Mouse (Mus musculus): ENCODE results near the gene Nr2f6. TPM values are rescaled to one million over a fixed set of nuclear protein-coding genes. Genes with fewer than 3 reads are reported as not detected.

Nr2f6 gene
- polyA plus RNA-seq, 1 experiment from 2014 or later = 68.9 TPM

GRCm38 (mm10) chr8:71368366-71368765 is 13.4 kb downstream of the Nr2f6 start:
- Histone ChIP-seq H3K27me3 (ENCODE audit: control insufficient read depth, insufficient read depth, low read length) (no peaks in the 10 kb centered on the region), H3K4me1 (ENCODE audit: control insufficient read depth, insufficient read depth, low read length) (peaks cover 3% of the 10 kb centered on the region; the same call in 1 of the 2 replicates), H3K27ac (replicated peaks; ENCODE audit: low read depth, low read length) (no peak overlapping the region), H3K4me3 (ENCODE audit: low read depth, low read length) (no peak overlapping the region), H3K9me3 (ENCODE audit: control insufficient read depth, low read length) (no peaks in the 10 kb centered on the region), H3K9ac (ENCODE audit: low read length) (no peak overlapping the region), H3K36me3 (ENCODE audit: control insufficient read depth, insufficient read depth, low read length) (peaks cover 2% of the 10 kb centered on the region; the same call in 1 of the 2 replicates), H3K4me2 (ENCODE audit: low read depth, severe bottlenecking) (no peak overlapping the region; the same call in 1 of the 2 replicates)
- DNase-seq (ENCODE audit: low spot score) = no peak
- ATAC-seq (ENCODE audit: insufficient number of reproducible peaks, low FRiP score, low TSS enrichment, low read depth) = no peak

GRCm38 (mm10) chr8:71367529-71368176 is 14.1 kb downstream of the Nr2f6 start:
- WGBS = 54% methylated on average over 17 of the region's 17 CpGs
- ATAC-seq (ENCODE audit: insufficient number of reproducible peaks, low FRiP score, low TSS enrichment, low read depth) = no peak

GRCm38 (mm10) chr8:71366771-71367528 is 14.8 kb downstream of the Nr2f6 start, which contains the start of gene Use1:
Use1 (plus strand) TSS chr8:71366848.
- peaks cover 3% of the 10 kb centered on the region; the same call in 1 of the 2 replicates for H3K4me1 ChIP-seq (ENCODE audit: control insufficient read depth, insufficient read depth, low read length)
- WGBS = under 1% methylated on average over 56 of the region's 56 CpGs
- H3K27ac ChIP-seq (replicated peaks; ENCODE audit: low read depth, low read length) = peak within 1 kb of the TSS; percentile 63
- H3K4me2 ChIP-seq (ENCODE audit: low read depth, severe bottlenecking) = peak within 1 kb of the TSS; percentile 76
- ATAC-seq (ENCODE audit: insufficient number of reproducible peaks, low FRiP score, low TSS enrichment, low read depth) (peak; percentile 77), DNase-seq (ENCODE audit: low spot score) (peak; percentile 94)
- H3K9ac ChIP-seq (ENCODE audit: low read length) = peak within 1 kb of the TSS; percentile 62
- no peaks in the 10 kb centered on the region for H3K9me3 ChIP-seq (ENCODE audit: control insufficient read depth, low read length)
- no peaks in the 10 kb centered on the region for H3K27me3 ChIP-seq (ENCODE audit: control insufficient read depth, insufficient read depth, low read length)
- H3K4me3 ChIP-seq (ENCODE audit: low read depth, low read length) = peak within 1 kb of the TSS; percentile 48
- peaks cover 2% of the 10 kb centered on the region; the same call in 1 of the 2 replicates for H3K36me3 ChIP-seq (ENCODE audit: control insufficient read depth, insufficient read depth, low read length)

More at GRCm38 (mm10) chr8:71367529-71368176, 14.1 kb downstream of the Nr2f6 start:
- H3K36me3 ChIP-seq (ENCODE audit: control insufficient read depth, insufficient read depth, low read length) = peaks cover 2% of the 10 kb centered on the region; the same call in 1 of the 2 replicates
- peaks cover 3% of the 10 kb centered on the region; the same call in 1 of the 2 replicates for H3K4me1 ChIP-seq (ENCODE audit: control insufficient read depth, insufficient read depth, low read length)
- H3K9me3 ChIP-seq (ENCODE audit: control insufficient read depth, low read length) = no peaks in the 10 kb centered on the region
- no peak for DNase-seq (ENCODE audit: low spot score)
- peak overlapping the region; percentile 62 for H3K9ac ChIP-seq (ENCODE audit: low read length)
- peak overlapping the region; percentile 48 for H3K4me3 ChIP-seq (ENCODE audit: low read depth, low read length)
- H3K27me3 ChIP-seq (ENCODE audit: control insufficient read depth, insufficient read depth, low read length) = no peaks in the 10 kb centered on the region
- peak overlapping the region; percentile 76 for H3K4me2 ChIP-seq (ENCODE audit: low read depth, severe bottlenecking)
- H3K27ac ChIP-seq (replicated peaks; ENCODE audit: low read depth, low read length) = no peak overlapping the region; the same call in 1 of the 2 replicates

- 83% methylated on average over 3 of the region's 3 CpGs for WGBS
- Histone ChIP-seq H3K27me3 (ENCODE audit: control insufficient read depth, insufficient read depth, low read length) (no peaks in the 10 kb centered on the region), H3K9ac (ENCODE audit: low read length) (no peak overlapping the region), H3K9me3 (ENCODE audit: control insufficient read depth, low read length) (no peaks in the 10 kb centered on the region), H3K4me1 (ENCODE audit: control insufficient read depth, insufficient read depth, low read length) (no peaks in the 10 kb centered on the region), H3K4me3 (ENCODE audit: low read depth, low read length) (no peak overlapping the region), H3K27ac (replicated peaks; ENCODE audit: low read depth, low read length) (no peak overlapping the region), H3K4me2 (ENCODE audit: low read depth, severe bottlenecking) (no peak overlapping the region), H3K36me3 (ENCODE audit: control insufficient read depth, insufficient read depth, low read length) (peaks cover 17% of the 10 kb centered on the region)
- DNase-seq (ENCODE audit: low spot score) (no peak), ATAC-seq (ENCODE audit: insufficient number of reproducible peaks, low FRiP score, low TSS enrichment, low read depth) (no peak)
Observed at GRCm38 (mm10) chr8:71358026-71358425, 23.7 kb downstream of the Nr2f6 start.

- no peak overlapping the region for H3K9ac ChIP-seq (ENCODE audit: low read length)
- 93% methylated on average over 1 of the region's 1 CpGs for WGBS
- peaks cover 20% of the 10 kb centered on the region for H3K36me3 ChIP-seq (ENCODE audit: control insufficient read depth, insufficient read depth, low read length)
- no peaks in the 10 kb centered on the region for H3K27me3 ChIP-seq (ENCODE audit: control insufficient read depth, insufficient read depth, low read length)
- no peak for DNase-seq (ENCODE audit: low spot score)
- H3K9me3 ChIP-seq (ENCODE audit: control insufficient read depth, low read length) = no peaks in the 10 kb centered on the region
- no peak for ATAC-seq (ENCODE audit: insufficient number of reproducible peaks, low FRiP score, low TSS enrichment, low read depth)
- H3K4me1 ChIP-seq (ENCODE audit: control insufficient read depth, insufficient read depth, low read length) = no peaks in the 10 kb centered on the region
- H3K4me2 ChIP-seq (ENCODE audit: low read depth, severe bottlenecking) = no peak overlapping the region
- H3K4me3 ChIP-seq (ENCODE audit: low read depth, low read length) = no peak overlapping the region
- no peak overlapping the region for H3K27ac ChIP-seq (replicated peaks; ENCODE audit: low read depth, low read length)
Observed at GRCm38 (mm10) chr8:71351520-71351919, 30.2 kb downstream of the Nr2f6 start.

GRCm38 (mm10) chr8:71351117-71351516 is 30.6 kb downstream of the Nr2f6 start:
- ATAC-seq (ENCODE audit: insufficient number of reproducible peaks, low FRiP score, low TSS enrichment, low read depth) (no peak), DNase-seq (ENCODE audit: low spot score) (no peak)
- Histone ChIP-seq H3K9me3 (ENCODE audit: control insufficient read depth, low read length) (no peaks in the 10 kb centered on the region), H3K27ac (replicated peaks; ENCODE audit: low read depth, low read length) (no peak overlapping the region), H3K4me2 (ENCODE audit: low read depth, severe bottlenecking) (no peak overlapping the region), H3K4me1 (ENCODE audit: control insufficient read depth, insufficient read depth, low read length) (no peaks in the 10 kb centered on the region), H3K4me3 (ENCODE audit: low read depth, low read length) (no peak overlapping the region), H3K9ac (ENCODE audit: low read length) (no peak overlapping the region), H3K36me3 (ENCODE audit: control insufficient read depth, insufficient read depth, low read length) (peaks cover 17% of the 10 kb centered on the region; the same call in 1 of the 2 replicates), H3K27me3 (ENCODE audit: control insufficient read depth, insufficient read depth, low read length) (no peaks in the 10 kb centered on the region)
- WGBS = 90% methylated on average over 3 of the region's 3 CpGs

GRCm38 (mm10) chr8:71346581-71346980 is 35.2 kb downstream of the Nr2f6 start:
- no peak overlapping the region for H3K27ac ChIP-seq (replicated peaks; ENCODE audit: low read depth, low read length)
- 69% methylated on average over 1 of the region's 1 CpGs for WGBS
- no peak overlapping the region for H3K4me3 ChIP-seq (ENCODE audit: low read depth, low read length)
- no peak overlapping the region for H3K9ac ChIP-seq (ENCODE audit: low read length)
- DNase-seq (ENCODE audit: low spot score) = no peak
- no peak overlapping the region for H3K4me2 ChIP-seq (ENCODE audit: low read depth, severe bottlenecking)
- peaks cover 15% of the 10 kb centered on the region; the same call in 1 of the 2 replicates for H3K36me3 ChIP-seq (ENCODE audit: control insufficient read depth, insufficient read depth, low read length)
- no peak for ATAC-seq (ENCODE audit: insufficient number of reproducible peaks, low FRiP score, low TSS enrichment, low read depth)
- H3K27me3 ChIP-seq (ENCODE audit: control insufficient read depth, insufficient read depth, low read length) = no peaks in the 10 kb centered on the region
- no peaks in the 10 kb centered on the region for H3K9me3 ChIP-seq (ENCODE audit: control insufficient read depth, low read length)
- no peaks in the 10 kb centered on the region for H3K4me1 ChIP-seq (ENCODE audit: control insufficient read depth, insufficient read depth, low read length)

- Histone ChIP-seq H3K9ac (ENCODE audit: low read length) (no peak overlapping the region), H3K9me3 (ENCODE audit: control insufficient read depth, low read length) (no peaks in the 10 kb centered on the region), H3K4me2 (ENCODE audit: low read depth, severe bottlenecking) (no peak overlapping the region), H3K27me3 (ENCODE audit: control insufficient read depth, insufficient read depth, low read length) (no peaks in the 10 kb centered on the region), H3K4me3 (ENCODE audit: low read depth, low read length) (no peak overlapping the region), H3K4me1 (ENCODE audit: control insufficient read depth, insufficient read depth, low read length) (no peaks in the 10 kb centered on the region), H3K27ac (replicated peaks; ENCODE audit: low read depth, low read length) (no peak overlapping the region), H3K36me3 (ENCODE audit: control insufficient read depth, insufficient read depth, low read length) (peaks cover 3% of the 10 kb centered on the region; the same call in 1 of the 2 replicates)
- 79% methylated on average over 5 of the region's 5 CpGs for WGBS
- ATAC-seq (ENCODE audit: insufficient number of reproducible peaks, low FRiP score, low TSS enrichment, low read depth) (no peak), DNase-seq (ENCODE audit: low spot score) (peak; percentile 64)
Observed at GRCm38 (mm10) chr8:71340625-71341024, 41.1 kb downstream of the Nr2f6 start.

Data from limb, embryonic 11.5 days (tissue).